Mouse (Mus musculus): ENCODE results near the gene Folr2. TPM values are rescaled to one million over a fixed set of nuclear protein-coding genes. Genes with fewer than 3 reads are reported as not detected.

Gene Folr2
- total RNA-seq (2023), result 1.0 to 2.5 TPM (median 1.3 TPM) in 3 of 4 replicates, not detected in the other

DNA sequence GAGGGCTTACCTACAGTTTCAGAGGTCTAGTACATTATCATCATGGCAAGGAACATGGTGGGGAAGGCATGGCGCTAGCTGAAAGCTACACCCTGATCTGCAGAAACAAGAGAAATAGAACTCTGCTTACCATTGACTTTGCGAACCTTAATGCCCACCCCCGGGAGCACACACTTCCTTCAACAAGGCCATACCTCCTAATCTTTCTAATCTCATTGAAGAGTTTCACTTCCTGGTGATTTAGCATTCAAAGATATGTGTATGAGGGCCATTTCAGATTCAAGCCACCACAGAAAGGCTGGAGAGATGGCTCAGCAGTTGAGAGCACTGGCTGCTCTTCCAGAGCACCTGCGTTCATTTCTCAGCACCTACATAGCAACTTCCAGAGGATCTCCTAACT is at the start of gene Folr2:
Gene Folr2, minus strand, starts transcription at position 101 of the 400 bp plus-strand sequence.

DNA sequence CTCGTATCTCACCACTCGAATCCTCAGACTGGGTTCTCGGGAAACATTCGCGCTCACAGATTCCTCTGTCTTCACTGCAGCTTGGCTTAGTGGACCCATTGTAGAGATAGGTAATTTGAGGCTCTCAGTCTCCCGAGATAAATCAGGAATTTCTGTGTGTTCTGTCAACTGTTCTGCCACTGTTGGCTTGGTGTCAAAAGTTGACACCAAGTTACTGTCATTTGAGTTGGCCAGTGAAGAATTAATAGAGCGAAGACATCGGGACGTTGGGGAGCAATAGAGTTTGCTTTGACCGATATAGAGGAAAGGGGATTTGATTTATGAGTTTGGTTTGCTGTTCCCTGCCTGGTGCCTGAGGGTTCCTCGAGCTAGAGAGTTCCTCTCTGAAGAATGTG is 49.3 kb upstream of the Folr2 start, which contains the start of gene Tomt:
Gene Tomt, minus strand, starts transcription at position 73 of the 395 bp plus-strand sequence.

DNA sequence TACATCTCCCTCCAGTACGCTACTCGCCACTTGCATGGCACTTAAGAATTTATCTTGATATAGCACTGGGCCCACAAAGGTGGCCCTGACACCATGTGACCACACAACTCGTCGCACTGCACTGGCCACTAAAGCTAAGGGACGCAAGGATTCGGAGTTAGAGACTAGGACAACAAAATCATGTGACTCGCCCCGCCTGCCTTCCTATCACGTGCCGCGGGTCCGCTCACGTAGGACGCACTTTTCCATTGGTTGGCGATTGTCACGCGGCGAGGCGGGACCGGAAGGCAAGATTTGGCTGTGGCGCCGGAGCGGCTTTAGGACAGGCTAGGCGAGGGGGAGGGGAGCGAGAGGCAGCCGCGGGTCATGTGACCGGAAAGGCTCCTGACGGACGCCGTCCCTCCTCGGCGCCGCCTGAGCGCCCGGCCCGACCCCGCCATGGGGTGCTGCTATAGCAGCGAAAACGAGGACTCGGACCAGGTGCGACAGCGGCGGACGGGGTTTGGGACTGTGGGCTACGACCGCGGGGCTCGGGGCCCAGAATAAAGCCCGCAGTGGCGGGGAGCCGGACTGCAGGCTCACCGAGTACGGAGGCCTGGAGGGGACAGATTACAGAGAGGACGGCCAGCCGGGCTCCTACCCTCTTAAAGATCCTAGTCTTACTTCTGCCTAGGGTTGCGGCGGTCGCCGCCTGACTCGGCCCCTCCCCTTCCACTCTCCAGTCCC is 48.7 kb upstream of the Folr2 start, which contains the start of gene Lamtor1:
Gene Lamtor1, plus strand, starts transcription at position 344 of the 726 bp plus-strand sequence.

DNA sequence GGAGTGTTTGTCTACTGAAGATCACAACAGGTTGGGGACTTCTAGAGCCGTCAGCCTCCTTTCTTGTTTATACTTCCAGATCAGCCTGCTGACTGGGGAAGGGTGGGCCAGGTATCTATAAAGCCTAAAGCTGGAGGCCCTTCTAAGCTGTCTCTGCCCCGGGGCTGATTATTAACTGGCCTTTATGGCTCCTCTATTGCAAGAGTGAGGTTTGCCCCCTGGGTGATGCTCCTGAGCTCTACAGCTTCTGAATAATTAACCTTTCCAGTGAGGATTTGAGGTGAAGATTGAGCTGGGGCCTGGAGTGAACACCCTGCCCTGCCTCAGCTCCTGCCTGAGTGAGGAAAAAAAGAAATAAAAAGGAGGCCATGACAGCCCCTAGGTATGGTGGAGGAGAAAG is 13.6 kb upstream of the Folr2 start, which contains the start of gene Folr1:
Gene Folr1, minus strand, starts transcription at position 160 of the 400 bp plus-strand sequence.

DNA sequence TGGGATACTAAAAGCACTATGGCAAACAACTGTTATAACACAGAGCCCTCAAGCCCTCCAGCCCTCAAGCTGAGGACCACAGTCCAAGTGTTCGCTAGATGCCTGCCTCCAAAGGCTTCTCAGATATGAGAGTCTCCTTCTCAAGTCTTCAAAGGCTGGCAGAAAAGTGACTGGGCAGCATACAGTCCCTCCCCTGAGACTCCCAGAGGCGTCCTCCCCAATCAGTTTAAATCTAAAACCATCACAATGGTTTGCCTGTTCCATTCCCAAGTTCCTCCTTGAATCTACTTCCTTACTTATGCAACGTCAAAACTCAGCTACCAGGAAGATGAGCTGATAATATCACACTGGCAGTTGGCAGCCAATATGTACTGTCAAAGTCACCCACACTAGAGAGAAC is 6.4 kb upstream of the Folr2 start, which contains the start of gene Anapc15:
Gene Anapc15, plus strand, starts transcription at position 301 of the 400 bp plus-strand sequence.

DNA sequence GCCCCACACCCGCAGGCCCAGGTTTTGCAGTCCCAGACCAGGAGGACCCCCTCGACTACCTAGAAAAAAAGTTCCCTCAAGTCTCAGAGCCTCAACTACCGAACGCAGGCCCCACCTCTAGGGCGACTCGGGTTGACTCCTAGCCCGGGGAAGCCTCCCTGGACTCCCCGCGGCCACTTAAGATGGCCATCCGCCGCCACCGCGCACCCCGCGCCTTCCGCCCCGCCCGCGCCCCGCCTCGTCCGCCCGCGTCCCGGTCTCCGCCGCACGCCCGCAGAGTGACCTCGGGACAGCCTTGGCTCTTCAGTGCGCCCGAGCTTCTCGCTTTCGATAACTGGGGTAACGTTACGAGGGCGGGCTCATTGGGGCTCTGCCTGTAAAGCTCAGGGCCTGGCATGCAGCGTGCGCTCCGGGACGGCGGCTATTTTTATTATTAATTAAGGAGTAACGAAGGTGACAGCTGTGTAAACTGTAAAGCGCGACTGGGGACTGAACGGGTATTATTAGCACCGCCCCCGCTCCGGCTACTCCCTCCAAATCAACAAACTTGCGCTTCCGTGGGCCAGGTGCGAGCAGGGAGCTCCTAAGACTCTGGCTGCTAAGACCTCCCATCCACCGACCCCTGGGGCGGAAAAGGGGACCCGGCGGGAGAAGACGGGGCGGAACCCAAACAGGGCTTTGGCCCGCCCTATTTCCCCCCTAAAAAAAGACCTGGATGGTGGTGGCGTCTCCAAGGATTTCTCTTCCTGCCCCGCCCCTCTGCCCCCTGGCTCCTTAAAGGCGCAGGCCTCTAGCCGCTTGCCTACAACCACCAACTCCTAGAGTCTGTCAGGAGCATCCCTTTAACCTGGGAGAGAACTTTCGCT is 19.2 kb downstream of the Folr2 start, which contains the start of gene Inppl1:
Gene Inppl1, minus strand, starts transcription at position 624 of the 866 bp plus-strand sequence.

DNA sequence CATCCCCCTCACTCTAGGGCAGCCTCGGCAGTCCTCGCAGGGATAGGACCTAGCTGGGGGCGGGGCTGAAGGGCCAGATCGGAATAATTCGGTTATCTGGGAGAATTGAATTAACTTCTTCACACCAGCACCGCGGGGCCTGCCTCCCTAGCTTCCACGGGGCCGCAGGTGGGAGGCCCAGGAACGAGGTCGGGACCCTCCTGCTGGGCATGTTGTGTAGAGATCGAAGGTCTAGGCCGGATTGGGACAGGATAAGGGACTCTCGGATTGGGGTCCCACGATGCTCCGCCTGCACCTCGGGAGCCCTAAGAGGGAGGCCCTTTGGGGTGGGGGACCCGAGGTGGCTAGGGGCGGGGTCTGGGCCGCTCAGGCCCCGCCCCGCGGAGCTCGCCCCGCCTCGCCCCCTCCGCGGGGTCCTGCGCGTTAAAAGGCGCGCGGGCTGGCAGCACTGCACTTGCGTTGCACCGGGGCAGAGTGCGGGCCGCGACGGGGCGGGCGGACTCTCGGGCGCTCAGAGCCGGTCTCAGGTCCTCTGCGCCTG is 39.1 kb downstream of the Folr2 start, which contains the start of gene Phox2a:
Gene Phox2a, plus strand, starts transcription at position 453 of the 541 bp plus-strand sequence.

Other genes with a start within 250 kb of the Folr2 start
- gene Clpb, start 193.6 kb downstream of the Folr2 start, total RNA-seq (2023), result 14.1 to 20.2 TPM (median 16.1 TPM) in 4 replicates
- gene Phox2a, start 38.9 kb downstream of the Folr2 start, total RNA-seq (2023), result not detected in 4 replicates
- gene Inppl1, start 19.0 kb downstream of the Folr2 start, total RNA-seq (2023), result 42.4 to 55.9 TPM (median 50.3 TPM) in 4 replicates
- gene Anapc15, start 6.5 kb upstream of the Folr2 start, total RNA-seq (2023), result 100 to 130 TPM (median 106 TPM) in 4 replicates
- not detected in 4 replicates for gene Folr1, start 13.6 kb upstream of the Folr2 start, total RNA-seq (2023)
- 74.8 to 82.1 TPM (median 78.5 TPM) in 4 replicates for gene Lamtor1, start 48.7 kb upstream of the Folr2 start, total RNA-seq (2023)
- gene Tomt, start 49.2 kb upstream of the Folr2 start, total RNA-seq (2023), result 0.25 to 0.54 TPM (median 0.52 TPM) in 3 of 4 replicates, not detected in the other
- gene Lrrc51, start 76.7 kb upstream of the Folr2 start, total RNA-seq (2023), result 1.1 to 1.7 TPM (median 1.2 TPM) in 3 of 4 replicates, not detected in the other
- 250 to 265 TPM (median 256 TPM) in 4 replicates for gene Numa1, start 76.9 kb upstream of the Folr2 start, total RNA-seq (2023)
- gene Il18bp, start 161.5 kb upstream of the Folr2 start, total RNA-seq (2023), result 9.7 to 11.7 TPM (median 10.0 TPM) in 4 replicates
- 32.5 to 44.3 TPM (median 36.8 TPM) in 4 replicates for gene Rnf121, start 208.3 kb upstream of the Folr2 start, total RNA-seq (2023)
- 39.4 to 46.9 TPM (median 44.4 TPM) in 4 replicates for gene Xndc1, start 208.3 kb upstream of the Folr2 start, total RNA-seq (2023)
- 4.9 to 6.8 TPM (median 5.7 TPM) in 4 replicates for gene Xntrpc, start 208.5 kb upstream of the Folr2 start, total RNA-seq (2023)
- 2.2 to 3.1 TPM (median 2.6 TPM) in 4 replicates for gene Trpc2, start 225.9 kb upstream of the Folr2 start, total RNA-seq (2023)
- gene Art1, start 244.5 kb upstream of the Folr2 start, total RNA-seq (2023), result not detected in 4 replicates